Mouse (Mus musculus) duodenum, adult 2 months (tissue): ENCODE data around the gene Mup18. TPM values are rescaled to one million over a fixed set of nuclear protein-coding genes. Genes with fewer than 3 reads are reported as not detected.

ENCODE experiments used
- polyA plus RNA-seq: library from polyadenylated mRNA; depleted of rRNA; stranded (reverse); fragments of >200 nt; gene quantifications from 2 replicates; pipeline ENCODE4 v1.2.3, GENCODE M21; 2012; ENCODE audit warnings: low replicate concordance; rRNA removed

The Mup18 gene
- not detected in 2 replicates for polyA plus RNA-seq

GRCm38 (mm10) chr4:61674036-61674435 lies at the start of gene Mup18:
Gene Mup18, minus strand, starts transcription at chr4:61674136.

Other genes with a start within 250 kb of the Mup18 start
- not detected in 2 replicates for gene Mup15, start 234.4 kb downstream of the Mup18 start, polyA plus RNA-seq
- not detected in 2 replicates for gene Mup16, start 154.6 kb downstream of the Mup18 start, polyA plus RNA-seq
- gene Mup17, start 78.3 kb downstream of the Mup18 start, polyA plus RNA-seq, result not detected in 2 replicates
- gene Mup19, start 108.1 kb upstream of the Mup18 start, polyA plus RNA-seq, result not detected in 2 replicates
- gene Mup5, start 161.1 kb upstream of the Mup18 start, polyA plus RNA-seq, result not detected in 2 replicates